In the genomic region with DNA sequence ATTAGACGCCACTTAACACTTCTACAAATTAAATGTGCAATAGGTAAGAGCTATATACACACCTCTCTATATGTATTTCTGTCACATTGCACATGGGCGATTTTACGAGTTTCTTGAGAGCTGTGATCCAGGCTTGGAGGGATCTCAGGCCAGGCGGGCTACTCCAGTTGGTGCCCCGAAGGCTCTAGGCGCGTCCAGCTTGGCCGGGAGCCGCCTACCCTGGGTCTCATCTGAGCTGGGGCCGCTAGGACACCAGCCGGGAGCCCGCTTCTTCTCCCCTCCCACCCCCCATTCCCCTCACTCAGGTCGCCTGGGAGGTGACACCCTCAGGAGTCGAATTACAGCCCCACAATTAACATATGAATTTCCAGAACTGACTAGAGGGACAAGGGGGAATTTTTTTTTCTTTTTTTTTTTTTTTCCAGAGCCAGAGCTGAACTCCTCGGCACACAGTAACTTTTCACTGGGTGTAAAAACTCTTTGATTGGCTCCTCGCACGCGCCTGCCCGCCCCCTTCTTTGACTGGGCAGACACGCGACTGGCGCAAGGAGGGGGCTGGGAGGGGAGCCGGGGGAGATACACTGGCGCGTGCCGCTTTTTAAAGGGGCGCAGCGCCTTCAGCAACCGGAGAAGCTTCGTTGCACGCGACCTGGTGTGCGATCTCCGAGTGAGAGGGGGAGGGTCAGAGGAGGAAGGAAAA, we compare ENCODE assay signal across 9 mouse cellular contexts. TPM values are rescaled to one million over a fixed set of nuclear protein-coding genes. Genes with fewer than 3 reads are reported as not detected.
A peak's percentile ranks its signal among the peaks of the same experiment; 100 is the strongest.
DNase-seq lines count a peak whose midpoint lies in the region; ATAC-seq lines count a peak whose summit lies in the region.
"Had no signal": no experiment of that assay in that cellular context is flagged by ENCODE, and none has a peak within 500 bp of the region (broad histone marks: within the 10 kb centered on the region; RNA-seq: fewer than 3 reads in every experiment).

TSS of gene Atoh1 (plus strand) at position 627 of the 700 bp plus-strand sequence.

- peak within 1 kb of the TSS; percentile 42 for H3K4me3 ChIP-seq in forebrain, embryonic 12.5 days (replicated peaks)
- peak within 1 kb of the TSS; percentile 42 for H3K4me3 ChIP-seq in intestine, embryonic 14.5 days (ENCODE audit: low read depth, low read length)
- peak within 1 kb of the TSS; percentile 42 for H3K4me3 ChIP-seq in liver, embryonic 13.5 days (replicated peaks)
- H3K4me3 ChIP-seq in neural tube, embryonic 12.5 days: peak within 1 kb of the TSS; percentile 39

- ATAC-seq in forebrain, embryonic 12.5 days (ENCODE audit: low FRiP score): peak; percentile 82
- peak; percentile 64 for ATAC-seq in intestine, embryonic 14.5 days (replicated peaks; ENCODE audit: low FRiP score, low TSS enrichment, low read depth)
- no peak for ATAC-seq in liver, embryonic 13.5 days (ENCODE audit: low read depth)
- peak; percentile 76 for ATAC-seq in neural tube, embryonic 12.5 days (ENCODE audit: low FRiP score, low read depth)

- no peaks in the 10 kb centered on the region for H3K36me3 ChIP-seq in forebrain, embryonic 12.5 days (replicated peaks)
- no peaks in the 10 kb centered on the region for H3K36me3 ChIP-seq in intestine, embryonic 14.5 days (ENCODE audit: control insufficient read depth, insufficient read depth, low read length)
- H3K36me3 ChIP-seq in liver, embryonic 13.5 days: no peaks in the 10 kb centered on the region
- no peaks in the 10 kb centered on the region for H3K36me3 ChIP-seq in neural tube, embryonic 12.5 days

- H3K27ac ChIP-seq in forebrain, embryonic 12.5 days: no peak within 1 kb of the TSS
- H3K27ac ChIP-seq in intestine, embryonic 14.5 days (ENCODE audit: low read depth): no peak within 1 kb of the TSS
- H3K27ac ChIP-seq in liver, embryonic 13.5 days: no peak within 1 kb of the TSS
- no peak within 1 kb of the TSS for H3K27ac ChIP-seq in neural tube, embryonic 12.5 days

- H3K27me3 ChIP-seq in forebrain, embryonic 12.5 days: peaks cover 65% of the 10 kb centered on the region
- H3K27me3 ChIP-seq in intestine, embryonic 14.5 days (replicated peaks; ENCODE audit: control insufficient read depth, insufficient read depth, low read length): peaks cover 74% of the 10 kb centered on the region
- H3K27me3 ChIP-seq in liver, embryonic 13.5 days: peaks cover 65% of the 10 kb centered on the region
- peaks cover 63% of the 10 kb centered on the region for H3K27me3 ChIP-seq in neural tube, embryonic 12.5 days (replicated peaks)

- no peaks in the 10 kb centered on the region for H3K9me3 ChIP-seq in forebrain, embryonic 12.5 days
- no peaks in the 10 kb centered on the region for H3K9me3 ChIP-seq in intestine, embryonic 14.5 days (ENCODE audit: control insufficient read depth, low read length)
- H3K9me3 ChIP-seq in liver, embryonic 13.5 days (replicated peaks): no peaks in the 10 kb centered on the region
- no peaks in the 10 kb centered on the region for H3K9me3 ChIP-seq in neural tube, embryonic 12.5 days

- peak within 1 kb of the TSS; percentile 85 for H3K4me2 ChIP-seq in forebrain, embryonic 12.5 days
- peak within 1 kb of the TSS; percentile 76 for H3K4me2 ChIP-seq in intestine, embryonic 14.5 days (ENCODE audit: low read length)
- peak within 1 kb of the TSS; percentile 58 for H3K4me2 ChIP-seq in liver, embryonic 13.5 days
- H3K4me2 ChIP-seq in neural tube, embryonic 12.5 days (replicated peaks): peak within 1 kb of the TSS; percentile 77

- peaks cover 29% of the 10 kb centered on the region for H3K4me1 ChIP-seq in forebrain, embryonic 12.5 days
- peaks cover 9% of the 10 kb centered on the region; the same call in 1 of the 2 replicates for H3K4me1 ChIP-seq in intestine, embryonic 14.5 days (replicated peaks; ENCODE audit: control insufficient read depth, insufficient read depth, low read length)
- peaks cover 4% of the 10 kb centered on the region; the same call in 1 of the 2 replicates for H3K4me1 ChIP-seq in liver, embryonic 13.5 days (replicated peaks)
- peaks cover 28% of the 10 kb centered on the region for H3K4me1 ChIP-seq in neural tube, embryonic 12.5 days

- DNase-seq in layer of hippocampus, postnatal 10 days (ENCODE audit: low spot score in 2 of 2): peak; percentile 9 to 30
- DNase-seq in layer of hippocampus, postnatal 25 days (ENCODE audit: extremely low spot score in 1 of 2, low spot score in 1 of 2): no peak
- DNase-seq in intestine, embryonic 14.5 days (ENCODE audit: low spot score): peak; percentile 78
- DNase-seq in liver, embryonic 13.5 days: no peak
- no peak for DNase-seq in layer of hippocampus, adult 9-11 months
- DNase-seq in MN1 (ENCODE audit: low spot score): no peak

- WGBS in forebrain, embryonic 12.5 days: under 1% methylated on average over 34 of the region's 34 CpGs
- WGBS in intestine, embryonic 14.5 days: under 1% methylated on average over 34 of the region's 34 CpGs
- under 1% methylated on average over 34 of the region's 34 CpGs for WGBS in liver, embryonic 13.5 days (ENCODE audit: insufficient replicate concordance)
- WGBS in neural tube, embryonic 12.5 days: 1% methylated on average over 34 of the region's 34 CpGs

- no peak within 1 kb of the TSS for H3K9ac ChIP-seq in forebrain, embryonic 12.5 days
- H3K9ac ChIP-seq in intestine, embryonic 14.5 days (ENCODE audit: low read length): no peak within 1 kb of the TSS
- no peak within 1 kb of the TSS for H3K9ac ChIP-seq in liver, embryonic 13.5 days
- peak within 1 kb of the TSS; percentile 26; the same call in 1 of the 2 replicates for H3K9ac ChIP-seq in neural tube, embryonic 12.5 days

RNA-seq across cellular contexts. Expression of gene Atoh1, which starts in this region (rescaled TPM):
- not detected for total RNA-seq in layer of hippocampus, postnatal 10 days (2021)
- total RNA-seq in layer of hippocampus, postnatal 25 days (2021): not detected
- polyA plus RNA-seq in forebrain, embryonic 12.5 days (2016; fragmentation: Nextera tagmentation; extraction: Ambion mirVana): 0.09 TPM in 1 of 2 replicates, not detected in the other
- polyA plus RNA-seq in intestine, embryonic 14.5 days (2014; fragmentation: Nextera tagmentation; extraction: Ambion mirVana): 3.6 and 5.1 TPM in 2 replicates
- not detected in 2 replicates for polyA plus RNA-seq in liver, embryonic 13.5 days (2015; fragmentation: Nextera tagmentation; extraction: Ambion mirVana)
- 4.8 and 8.4 TPM in 2 replicates for polyA plus RNA-seq in neural tube, embryonic 12.5 days (2016; fragmentation: Nextera tagmentation; extraction: Ambion mirVana)
- total RNA-seq: hematopoietic stem cell, adult 5-6 weeks had no signal

Comparison
In these comparisons a context has a peak if more than half of its experiments do, and no peak if none do; other contexts are left out.
1. Peak in DNase-seq in layer of hippocampus, postnatal 10 days; RNA of the gene not detected or under 1 TPM.
2. Peak in ATAC-seq, H3K4me3 ChIP-seq and H3K4me2 ChIP-seq in forebrain, embryonic 12.5 days; RNA of the gene not detected or under 1 TPM.